In genomic region chr19:43939171-43939768, GRCm38 (mm10) we compare ENCODE assay signal across 8 mouse cellular contexts. TPM values are rescaled to one million over a fixed set of nuclear protein-coding genes. Genes with fewer than 3 reads are reported as not detected.
DNase-seq lines count a peak whose midpoint lies in the region; ATAC-seq and TF ChIP-seq lines count a peak whose summit lies in the region.

No protein-coding gene starts in this region.

- H3K27ac ChIP-seq in left cerebral cortex, adult 2 months, result peak overlapping the region; percentile 53
- H3K27ac ChIP-seq in embryonic facial prominence, embryonic 10.5 days (replicated peaks), result peak overlapping the region; percentile 86; the same call in 1 of the 2 replicates
- H3K27ac ChIP-seq in intestine, postnatal 0 days (ENCODE audit: low read depth, low read length), result peak overlapping the region; percentile 74; the same call in 1 of the 2 replicates
- 0 out of 2 replicates have a peak overlapping the region, but pooled peaks have one; percentile 28 for H3K27ac ChIP-seq in neural tube, embryonic 13.5 days (replicated peaks)

- peak overlapping the region; percentile 93 for H3K4me2 ChIP-seq in intestine, postnatal 0 days (replicated peaks; ENCODE audit: low read depth)
- H3K4me2 ChIP-seq in neural tube, embryonic 13.5 days, result peak overlapping the region; percentile 73

- peaks cover 38% of the 10 kb centered on the region for H3K4me1 ChIP-seq in embryonic facial prominence, embryonic 10.5 days
- no peaks in the 10 kb centered on the region; the same call in 1 of the 2 replicates for H3K4me1 ChIP-seq in intestine, postnatal 0 days (replicated peaks; ENCODE audit: control insufficient read depth, insufficient read depth, low read length)
- peaks cover 20% of the 10 kb centered on the region for H3K4me1 ChIP-seq in neural tube, embryonic 13.5 days (replicated peaks)

- no peaks in the 10 kb centered on the region for H3K9me3 ChIP-seq in embryonic facial prominence, embryonic 10.5 days
- H3K9me3 ChIP-seq in intestine, postnatal 0 days (ENCODE audit: control insufficient read depth), result no peaks in the 10 kb centered on the region
- H3K9me3 ChIP-seq in neural tube, embryonic 13.5 days, result no peaks in the 10 kb centered on the region

- H3K36me3 ChIP-seq in embryonic facial prominence, embryonic 10.5 days (replicated peaks), result no peaks in the 10 kb centered on the region
- no peaks in the 10 kb centered on the region for H3K36me3 ChIP-seq in intestine, postnatal 0 days (ENCODE audit: control insufficient read depth, insufficient read depth)
- no peaks in the 10 kb centered on the region for H3K36me3 ChIP-seq in neural tube, embryonic 13.5 days

- intact Hi-C loops in left cerebral cortex, adult 2 months (cut with DNase I), result loop anchor here (5.0 kb wide), 1 partner anchor 62 kb away; no protein-coding TSS in a partner anchor
- intact Hi-C loops in left cerebral cortex, postnatal 36 days (cut with DNase I), result loop anchor here (5.0 kb wide), 1 partner anchor 182 kb away; no protein-coding TSS in a partner anchor
- intact Hi-C loops in gastrocnemius, postnatal 36 days (cut with DNase I), result no loop called here

- 30% methylated on average over 16 of the region's 16 CpGs for WGBS in embryonic facial prominence, embryonic 10.5 days
- 14% methylated on average over 16 of the region's 16 CpGs for WGBS in intestine, postnatal 0 days
- 37% methylated on average over 16 of the region's 16 CpGs for WGBS in neural tube, embryonic 13.5 days

- H3K27me3 ChIP-seq in embryonic facial prominence, embryonic 10.5 days (replicated peaks; ENCODE audit: low read depth, poor library complexity, severe bottlenecking), result no peaks in the 10 kb centered on the region
- H3K27me3 ChIP-seq in intestine, postnatal 0 days (replicated peaks; ENCODE audit: control insufficient read depth, insufficient read depth, low read length), result no peaks in the 10 kb centered on the region
- no peaks in the 10 kb centered on the region for H3K27me3 ChIP-seq in neural tube, embryonic 13.5 days

- no peak for DNase-seq in left cerebral cortex, adult 2 months (ENCODE audit: extremely low spot score in 1 of 2, low spot score in 2 of 2)
- no peak for DNase-seq in left cerebral cortex, postnatal 36 days (ENCODE audit: low spot score in 2 of 2)
- DNase-seq in embryonic facial prominence, embryonic 10.5 days (ENCODE audit: low spot score), result no peak
- DNase-seq in gastrocnemius, postnatal 36 days, result no peak
- DNase-seq in frontal cortex, postnatal 10 days (ENCODE audit: low spot score in 2 of 2), result no peak
- DNase-seq in embryo, embryonic 9.5 days (ENCODE audit: extremely low spot score), result no peak

- ATAC-seq in intestine, postnatal 0 days, result no peak
- ATAC-seq in neural tube, embryonic 13.5 days (ENCODE audit: low read depth), result no peak; the same call in 1 of the 2 replicates

- H3K9ac ChIP-seq in intestine, postnatal 0 days (ENCODE audit: low read depth, low read length), result peak overlapping the region; percentile 83
- peak overlapping the region; percentile 82 for H3K9ac ChIP-seq in neural tube, embryonic 13.5 days

- no peak for TF ChIP-seq CTCF in left cerebral cortex, adult 2 months (IDR thresholded peaks at IDR 0.05)
- no peak for TF ChIP-seq CTCF in intestine, postnatal 0 days (IDR thresholded peaks at IDR 0.05; ENCODE audit: low read depth)

- peak overlapping the region; percentile 70 for H3K4me3 ChIP-seq in left cerebral cortex, adult 2 months
- H3K4me3 ChIP-seq in embryonic facial prominence, embryonic 10.5 days, result peak overlapping the region; percentile 86
- peak overlapping the region; percentile 75 for H3K4me3 ChIP-seq in intestine, postnatal 0 days (ENCODE audit: low read depth, low read length)
- peak overlapping the region; percentile 65 for H3K4me3 ChIP-seq in neural tube, embryonic 13.5 days

RNA-seq across cellular contexts. Expression of gene Dnmbp, which starts 0.7 kb away (rescaled TPM):
- total RNA-seq in left cerebral cortex, adult 2 months (2021), result 10 to 100 TPM; 13.8 to 14.1 TPM
- total RNA-seq in left cerebral cortex, postnatal 36 days (2021), result 10 to 100 TPM; 11.8 to 12.5 TPM
- 20.4 and 20.8 TPM in 2 replicates for polyA plus RNA-seq in embryonic facial prominence, embryonic 10.5 days (2016; fragmentation: Nextera tagmentation; extraction: Ambion mirVana)
- 21.4 TPM in 2 replicates for polyA plus RNA-seq in intestine, postnatal 0 days (2015; fragmentation: Nextera tagmentation; extraction: Ambion mirVana)
- 9.3 and 10.3 TPM in 2 replicates for polyA plus RNA-seq in neural tube, embryonic 13.5 days (2015; fragmentation: Nextera tagmentation; extraction: Ambion mirVana)
- 1 to 10 TPM; 8.3 to 9.7 TPM for total RNA-seq in gastrocnemius, postnatal 36 days (2021)

RNA-seq across cellular contexts. Expression of gene Cpn1, which starts 47.1 kb away (rescaled TPM):
- under 1 TPM; 0.16 TPM for total RNA-seq in left cerebral cortex, adult 2 months (2021)
- under 1 TPM; 0.17 to 0.48 TPM for total RNA-seq in left cerebral cortex, postnatal 36 days (2021)
- polyA plus RNA-seq in embryonic facial prominence, embryonic 10.5 days (2016; fragmentation: Nextera tagmentation; extraction: Ambion mirVana), result 0.07 and 0.13 TPM in 2 replicates
- 14.3 and 18.7 TPM in 2 replicates for polyA plus RNA-seq in intestine, postnatal 0 days (2015; fragmentation: Nextera tagmentation; extraction: Ambion mirVana)
- 0.21 and 0.43 TPM in 2 replicates for polyA plus RNA-seq in neural tube, embryonic 13.5 days (2015; fragmentation: Nextera tagmentation; extraction: Ambion mirVana)
- not detected for total RNA-seq in gastrocnemius, postnatal 36 days (2021)

Comparison
In these comparisons a context has a peak if more than half of its experiments do, and no peak if none do; other contexts are left out.
1. H3K27ac ChIP-seq: peak in every context shown above with its lines; median percentile 86 in embryonic facial prominence, embryonic 10.5 days; 74 in intestine, postnatal 0 days; 53 in left cerebral cortex, adult 2 months; 28 in neural tube, embryonic 13.5 days.